ENCODE assay signal across 16 mouse cellular contexts in genomic region chr13:53248080-53248479, GRCm38 (mm10). TPM values are rescaled to one million over a fixed set of nuclear protein-coding genes. Genes with fewer than 3 reads are reported as not detected.
DNase-seq lines count a peak whose midpoint lies in the region; ATAC-seq lines count a peak whose summit lies in the region.
"Had no signal": no experiment of that assay in that cellular context is flagged by ENCODE, and none has a peak within 500 bp of the region (broad histone marks: within the 10 kb centered on the region; RNA-seq: fewer than 3 reads in every experiment).

No protein-coding gene starts in this region.

- 0 out of 2 replicates have a peak overlapping the region, but pooled peaks have one; percentile 8 for H3K27ac ChIP-seq in neural tube, embryonic 11.5 days (ENCODE audit: low read depth, low read length)
- peak overlapping the region; percentile 77; the same call in 1 of the 2 replicates for H3K27ac ChIP-seq in stomach, embryonic 16.5 days (ENCODE audit: low read length)
- H3K27ac ChIP-seq: embryonic facial prominence, embryonic 13.5 days; kidney, postnatal 0 days; liver, embryonic 13.5 days had no signal

- no peak overlapping the region for H3K4me3 ChIP-seq in neural tube, embryonic 11.5 days (ENCODE audit: low read depth, low read length)
- H3K4me3 ChIP-seq in stomach, embryonic 16.5 days (replicated peaks; ENCODE audit: low read length), result no peak overlapping the region
- H3K4me3 ChIP-seq: embryonic facial prominence, embryonic 13.5 days; liver, embryonic 13.5 days had no signal

- ATAC-seq in neural tube, embryonic 11.5 days (ENCODE audit: insufficient read depth, low FRiP score, low TSS enrichment), result no peak
- no peak for ATAC-seq in stomach, embryonic 16.5 days (ENCODE audit: insufficient read depth, low FRiP score)
- ATAC-seq: activated CD4-positive, CD25-positive, alpha-beta regulatory T cell, adult 4 months had no signal

- no peaks in the 10 kb centered on the region for H3K36me3 ChIP-seq in neural tube, embryonic 11.5 days (ENCODE audit: control insufficient read depth, insufficient read depth, low read length)
- no peaks in the 10 kb centered on the region for H3K36me3 ChIP-seq in stomach, embryonic 16.5 days (ENCODE audit: control insufficient read depth, insufficient read depth, low read length)
- H3K36me3 ChIP-seq: embryonic facial prominence, embryonic 13.5 days; liver, embryonic 13.5 days had no signal

- H3K4me2 ChIP-seq in neural tube, embryonic 11.5 days (ENCODE audit: low read depth), result no peak overlapping the region
- H3K4me2 ChIP-seq in stomach, embryonic 16.5 days (ENCODE audit: low read depth, low read length), result no peak overlapping the region
- H3K4me2 ChIP-seq: embryonic facial prominence, embryonic 13.5 days; liver, embryonic 13.5 days; midbrain, embryonic 11.5 days had no signal

- peak; percentile 87 for DNase-seq in heart, adult 11 months
- DNase-seq in heart, postnatal 4 days, result no peak
- DNase-seq in kidney, adult 11 months, result peak; percentile 36
- no peak for DNase-seq in kidney, adult 9 months
- DNase-seq in neural tube, embryonic 11.5 days (ENCODE audit: low spot score), result no peak
- DNase-seq in neural tube, embryonic 10.5 days (ENCODE audit: extremely low spot score, low spot score), result no peak
- DNase-seq in cerebellum, adult 8-10 months, result no peak
- DNase-seq: cerebellum, postnatal 36 days; gastrocnemius, postnatal 10 days; liver, embryonic 13.5 days; spleen, adult 18-20 months had no signal

- 45% methylated on average over 6 of the region's 6 CpGs for WGBS in neural tube, embryonic 11.5 days
- 45% methylated on average over 6 of the region's 6 CpGs for WGBS in stomach, embryonic 16.5 days

- H3K4me1 ChIP-seq in neural tube, embryonic 11.5 days (ENCODE audit: control insufficient read depth, insufficient read depth, low read length), result 0 out of 2 replicates have a peak, but pooled peaks cover 4% of the 10 kb centered on the region
- H3K4me1 ChIP-seq in stomach, embryonic 16.5 days (ENCODE audit: control insufficient read depth, insufficient read depth, low read length), result peaks cover 46% of the 10 kb centered on the region
- H3K4me1 ChIP-seq: liver, embryonic 13.5 days had no signal

- no peaks in the 10 kb centered on the region for H3K27me3 ChIP-seq in neural tube, embryonic 11.5 days (ENCODE audit: control insufficient read depth, insufficient read depth, low read length)
- H3K27me3 ChIP-seq in stomach, embryonic 16.5 days (ENCODE audit: control insufficient read depth, insufficient read depth, low read length), result no peaks in the 10 kb centered on the region
- H3K27me3 ChIP-seq: embryonic facial prominence, embryonic 13.5 days; liver, embryonic 13.5 days had no signal

- H3K9me3 ChIP-seq in neural tube, embryonic 11.5 days (ENCODE audit: control insufficient read depth, low read length), result no peaks in the 10 kb centered on the region
- no peaks in the 10 kb centered on the region for H3K9me3 ChIP-seq in stomach, embryonic 16.5 days (replicated peaks; ENCODE audit: control insufficient read depth, low read length)
- H3K9me3 ChIP-seq: liver, embryonic 13.5 days had no signal

- no peak overlapping the region for H3K9ac ChIP-seq in neural tube, embryonic 11.5 days (ENCODE audit: low read length)
- no peak overlapping the region for H3K9ac ChIP-seq in stomach, embryonic 16.5 days (ENCODE audit: low read length)
- H3K9ac ChIP-seq: embryonic facial prominence, embryonic 13.5 days; liver, embryonic 13.5 days had no signal

RNA-seq across cellular contexts. Expression of gene Ror2, which starts 37.8 kb away (rescaled TPM):
- 10 to 100 TPM; 13.2 to 14.6 TPM for total RNA-seq in heart, postnatal 4 days (2021)
- polyA plus RNA-seq in neural tube, embryonic 11.5 days (2014; fragmentation: Nextera tagmentation; extraction: Ambion mirVana), result 8.1 and 8.7 TPM in 2 replicates
- polyA plus RNA-seq in stomach, embryonic 16.5 days (2015; fragmentation: Nextera tagmentation; extraction: Ambion mirVana), result 12.0 and 13.5 TPM in 2 replicates
- polyA plus RNA-seq: activated CD4-positive, CD25-positive, alpha-beta regulatory T cell, adult 4 months had no signal

Comparison
In these comparisons a context has a peak if more than half of its experiments do, and no peak if none do; other contexts are left out.
1. DNase-seq: peak in heart, adult 11 months (single experiment) and kidney, adult 11 months (single experiment); none in heart, postnatal 4 days (single experiment), kidney, adult 9 months (single experiment), neural tube, embryonic 11.5 days (single experiment), neural tube, embryonic 10.5 days (single experiment) and cerebellum, adult 8-10 months (single experiment).